Mouse (Mus musculus): ENCODE results near the gene Gdpd3. TPM values are rescaled to one million over a fixed set of nuclear protein-coding genes. Genes with fewer than 3 reads are reported as not detected.

Gene Gdpd3
- 3.7 TPM for polyA plus RNA-seq (2014; fragmentation: Illumina TruSeq; extraction: RNeasy Lipid Tissue Mini Kit (QIAGEN cat#74804); ENCODE audit: low read depth, low replicate concordance)

GRCm38 (mm10) chr7:126766201-126766600 lies at the start of gene Gdpd3:
Gene Gdpd3, plus strand, starts transcription at chr7:126766334.

DNA sequence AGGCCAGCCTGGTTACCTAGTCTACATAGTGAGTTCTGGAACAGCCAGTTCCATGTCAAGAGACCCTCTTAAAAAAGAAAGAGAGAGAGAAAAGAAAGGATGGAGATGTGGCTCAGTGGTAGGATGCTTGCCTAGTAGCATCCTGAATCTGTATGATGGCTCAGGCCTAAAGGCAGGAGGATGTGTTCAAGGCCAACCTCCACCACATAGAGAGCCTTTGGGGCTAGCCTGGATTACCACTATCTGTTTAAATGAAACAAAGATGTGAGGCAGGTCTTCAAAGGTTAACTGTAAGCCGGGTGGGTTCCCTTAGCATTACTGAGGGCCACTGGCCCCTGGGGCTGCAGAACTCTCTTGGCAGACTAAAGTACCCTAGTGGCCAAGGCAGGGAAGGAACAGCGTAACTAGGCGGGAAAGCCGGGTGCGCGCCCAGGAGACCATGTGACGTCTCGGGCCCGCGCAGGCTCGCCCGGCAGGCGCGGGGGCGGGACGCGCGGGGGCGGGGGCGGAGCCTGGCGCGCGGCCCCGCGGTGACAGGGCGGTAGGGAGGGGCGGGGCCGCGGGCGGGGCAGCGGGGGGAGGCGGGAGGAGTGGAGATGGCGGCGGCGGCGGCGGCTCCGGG lies 7.0 kb upstream of the Gdpd3 start, which contains the start of gene Mapk3:
Mapk3 (plus strand) TSS at position 552 of the 622 bp plus-strand sequence.

DNA sequence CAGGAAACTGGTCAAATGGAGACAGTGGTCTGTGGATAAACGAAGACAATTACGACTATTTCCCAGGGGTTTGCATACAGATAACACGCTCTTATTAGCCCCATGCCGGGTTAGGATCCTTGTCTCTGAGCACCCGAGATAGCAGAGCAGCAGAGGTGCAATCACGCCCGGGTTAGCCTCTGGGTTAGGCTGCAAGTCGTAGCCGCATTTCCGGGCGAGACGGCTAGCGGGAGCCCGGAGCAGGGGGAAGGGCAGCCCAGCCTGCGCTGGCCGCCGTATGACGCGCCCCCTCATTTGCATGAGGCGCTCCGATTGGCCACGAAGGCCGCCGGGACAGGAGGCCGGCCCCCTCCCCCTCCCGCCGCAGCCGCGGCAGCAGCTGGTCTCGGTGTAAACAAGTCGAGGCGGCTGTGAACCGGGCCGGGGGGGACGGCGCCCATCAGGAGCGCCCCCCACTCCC lies 10.5 kb downstream of the Gdpd3 start, which contains the start of gene Ypel3:
Ypel3 (plus strand) TSS at position 358 of the 460 bp plus-strand sequence.

DNA sequence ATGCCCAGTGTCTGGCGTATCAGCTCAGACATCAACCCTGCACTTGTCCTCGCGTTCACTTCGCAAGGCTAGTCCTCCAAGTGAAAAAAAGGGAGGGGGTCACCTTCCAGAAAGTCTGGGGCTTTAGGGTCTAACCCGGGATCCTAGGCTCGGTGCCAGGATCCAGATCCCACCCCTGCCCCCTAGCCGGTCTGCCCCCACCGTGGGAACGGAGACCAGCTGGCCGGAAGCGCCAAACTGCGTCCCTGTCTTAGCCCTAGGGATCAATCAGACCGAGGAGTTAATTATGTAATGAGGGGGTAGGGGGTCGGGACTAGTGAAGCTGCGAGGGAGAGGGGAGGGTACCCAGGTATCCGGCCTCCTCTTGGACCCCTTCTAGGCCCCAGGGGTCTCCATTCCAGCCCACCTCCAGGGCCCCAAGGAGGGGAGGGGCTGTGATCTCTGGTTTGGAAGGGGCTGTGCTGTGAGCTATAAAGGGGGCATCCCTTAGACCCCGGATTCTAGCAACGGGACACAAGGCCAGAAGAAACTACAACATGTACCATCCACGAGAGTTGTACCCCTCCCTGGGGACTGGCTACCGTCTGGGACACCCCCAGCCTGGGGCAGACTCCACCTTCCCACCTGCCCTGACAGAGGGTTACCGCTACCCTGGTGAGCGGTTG lies 15.0 kb downstream of the Gdpd3 start, which contains the start of gene Tbx6:
Tbx6 (plus strand) TSS at position 513 of the 665 bp plus-strand sequence.

GRCm38 (mm10) chr7:126791851-126792720 lies 26.0 kb downstream of the Gdpd3 start, which contains the start of gene Ppp4c:
Gene Ppp4c, minus strand, starts transcription at chr7:126792496.

GRCm38 (mm10) chr7:126797411-126798126 lies 31.4 kb downstream of the Gdpd3 start, which contains the start of gene Fam57b:
Gene Fam57b, plus strand, starts transcription at chr7:126797668.

Other genes with a start within 250 kb of the Gdpd3 start
- 119 TPM for gene Eif3c, start 199.9 kb upstream of the Gdpd3 start, polyA plus RNA-seq (2014; fragmentation: Illumina TruSeq; extraction: RNeasy Lipid Tissue Mini Kit (QIAGEN cat#74804); ENCODE audit: low read depth, low replicate concordance)
- gene Apobr, start 181.4 kb upstream of the Gdpd3 start, polyA plus RNA-seq (2014; fragmentation: Illumina TruSeq; extraction: RNeasy Lipid Tissue Mini Kit (QIAGEN cat#74804); ENCODE audit: low read depth, low replicate concordance): 34.2 TPM
- gene Cln3, start 180.5 kb upstream of the Gdpd3 start, polyA plus RNA-seq (2014; fragmentation: Illumina TruSeq; extraction: RNeasy Lipid Tissue Mini Kit (QIAGEN cat#74804); ENCODE audit: low read depth, low replicate concordance): 55.2 TPM
- 0.42 TPM for gene Il27, start 171.4 kb upstream of the Gdpd3 start, polyA plus RNA-seq (2014; fragmentation: Illumina TruSeq; extraction: RNeasy Lipid Tissue Mini Kit (QIAGEN cat#74804); ENCODE audit: low read depth, low replicate concordance)
- gene Nupr1, start 135.5 kb upstream of the Gdpd3 start, polyA plus RNA-seq (2014; fragmentation: Illumina TruSeq; extraction: RNeasy Lipid Tissue Mini Kit (QIAGEN cat#74804); ENCODE audit: low read depth, low replicate concordance): 112 TPM
- gene Sgf29, start 117.0 kb upstream of the Gdpd3 start, polyA plus RNA-seq (2014; fragmentation: Illumina TruSeq; extraction: RNeasy Lipid Tissue Mini Kit (QIAGEN cat#74804); ENCODE audit: low read depth, low replicate concordance): 23.6 TPM
- gene Sult1a1, start 89.9 kb upstream of the Gdpd3 start, polyA plus RNA-seq (2014; fragmentation: Illumina TruSeq; extraction: RNeasy Lipid Tissue Mini Kit (QIAGEN cat#74804); ENCODE audit: low read depth, low replicate concordance): 157 TPM
- 28.1 TPM for gene Bola2, start 70.9 kb upstream of the Gdpd3 start, polyA plus RNA-seq (2014; fragmentation: Illumina TruSeq; extraction: RNeasy Lipid Tissue Mini Kit (QIAGEN cat#74804); ENCODE audit: low read depth, low replicate concordance)
- 15.2 TPM for gene Slx1b, start 70.5 kb upstream of the Gdpd3 start, polyA plus RNA-seq (2014; fragmentation: Illumina TruSeq; extraction: RNeasy Lipid Tissue Mini Kit (QIAGEN cat#74804); ENCODE audit: low read depth, low replicate concordance)
- 29.4 TPM for gene Coro1a, start 58.5 kb upstream of the Gdpd3 start, polyA plus RNA-seq (2014; fragmentation: Illumina TruSeq; extraction: RNeasy Lipid Tissue Mini Kit (QIAGEN cat#74804); ENCODE audit: low read depth, low replicate concordance)
- gene Mapk3, start 6.7 kb upstream of the Gdpd3 start, polyA plus RNA-seq (2014; fragmentation: Illumina TruSeq; extraction: RNeasy Lipid Tissue Mini Kit (QIAGEN cat#74804); ENCODE audit: low read depth, low replicate concordance): 92.1 TPM
- 135 TPM for gene Ypel3, start 10.6 kb downstream of the Gdpd3 start, polyA plus RNA-seq (2014; fragmentation: Illumina TruSeq; extraction: RNeasy Lipid Tissue Mini Kit (QIAGEN cat#74804); ENCODE audit: low read depth, low replicate concordance)
- 1.4 TPM for gene Tbx6, start 15.1 kb downstream of the Gdpd3 start, polyA plus RNA-seq (2014; fragmentation: Illumina TruSeq; extraction: RNeasy Lipid Tissue Mini Kit (QIAGEN cat#74804); ENCODE audit: low read depth, low replicate concordance)
- gene Ppp4c, start 26.2 kb downstream of the Gdpd3 start, polyA plus RNA-seq (2014; fragmentation: Illumina TruSeq; extraction: RNeasy Lipid Tissue Mini Kit (QIAGEN cat#74804); ENCODE audit: low read depth, low replicate concordance): 76.2 TPM
- 5.7 TPM for gene Fam57b, start 31.3 kb downstream of the Gdpd3 start, polyA plus RNA-seq (2014; fragmentation: Illumina TruSeq; extraction: RNeasy Lipid Tissue Mini Kit (QIAGEN cat#74804); ENCODE audit: low read depth, low replicate concordance)
- gene 4930451I11Rik, start 65.3 kb downstream of the Gdpd3 start, polyA plus RNA-seq (2014; fragmentation: Illumina TruSeq; extraction: RNeasy Lipid Tissue Mini Kit (QIAGEN cat#74804); ENCODE audit: low read depth, low replicate concordance): 1.2 TPM
- gene Doc2a, start 81.1 kb downstream of the Gdpd3 start, polyA plus RNA-seq (2014; fragmentation: Illumina TruSeq; extraction: RNeasy Lipid Tissue Mini Kit (QIAGEN cat#74804); ENCODE audit: low read depth, low replicate concordance): not detected
- 20.1 TPM for gene Hirip3, start 95.6 kb downstream of the Gdpd3 start, polyA plus RNA-seq (2014; fragmentation: Illumina TruSeq; extraction: RNeasy Lipid Tissue Mini Kit (QIAGEN cat#74804); ENCODE audit: low read depth, low replicate concordance)
- gene Ino80e, start 96.0 kb downstream of the Gdpd3 start, polyA plus RNA-seq (2014; fragmentation: Illumina TruSeq; extraction: RNeasy Lipid Tissue Mini Kit (QIAGEN cat#74804); ENCODE audit: low read depth, low replicate concordance): 32.6 TPM
- gene Taok2, start 118.4 kb downstream of the Gdpd3 start, polyA plus RNA-seq (2014; fragmentation: Illumina TruSeq; extraction: RNeasy Lipid Tissue Mini Kit (QIAGEN cat#74804); ENCODE audit: low read depth, low replicate concordance): 53.1 TPM
- gene Tmem219, start 156.6 kb downstream of the Gdpd3 start, polyA plus RNA-seq (2014; fragmentation: Illumina TruSeq; extraction: RNeasy Lipid Tissue Mini Kit (QIAGEN cat#74804); ENCODE audit: low read depth, low replicate concordance): 58.2 TPM
- gene Kctd13, start 162.5 kb downstream of the Gdpd3 start, polyA plus RNA-seq (2014; fragmentation: Illumina TruSeq; extraction: RNeasy Lipid Tissue Mini Kit (QIAGEN cat#74804); ENCODE audit: low read depth, low replicate concordance): 12.5 TPM
- 0.30 TPM for gene Asphd1, start 183.2 kb downstream of the Gdpd3 start, polyA plus RNA-seq (2014; fragmentation: Illumina TruSeq; extraction: RNeasy Lipid Tissue Mini Kit (QIAGEN cat#74804); ENCODE audit: low read depth, low replicate concordance)
- 1.5 TPM for gene Sez6l2, start 184.2 kb downstream of the Gdpd3 start, polyA plus RNA-seq (2014; fragmentation: Illumina TruSeq; extraction: RNeasy Lipid Tissue Mini Kit (QIAGEN cat#74804); ENCODE audit: low read depth, low replicate concordance)
- 96.0 TPM for gene Cdipt, start 209.6 kb downstream of the Gdpd3 start, polyA plus RNA-seq (2014; fragmentation: Illumina TruSeq; extraction: RNeasy Lipid Tissue Mini Kit (QIAGEN cat#74804); ENCODE audit: low read depth, low replicate concordance)
- gene Cdiptos, start 209.8 kb downstream of the Gdpd3 start, polyA plus RNA-seq (2014; fragmentation: Illumina TruSeq; extraction: RNeasy Lipid Tissue Mini Kit (QIAGEN cat#74804); ENCODE audit: low read depth, low replicate concordance): 29.3 TPM
- gene Mvp, start 248.3 kb downstream of the Gdpd3 start, polyA plus RNA-seq (2014; fragmentation: Illumina TruSeq; extraction: RNeasy Lipid Tissue Mini Kit (QIAGEN cat#74804); ENCODE audit: low read depth, low replicate concordance): 50.9 TPM